In the genomic region with DNA sequence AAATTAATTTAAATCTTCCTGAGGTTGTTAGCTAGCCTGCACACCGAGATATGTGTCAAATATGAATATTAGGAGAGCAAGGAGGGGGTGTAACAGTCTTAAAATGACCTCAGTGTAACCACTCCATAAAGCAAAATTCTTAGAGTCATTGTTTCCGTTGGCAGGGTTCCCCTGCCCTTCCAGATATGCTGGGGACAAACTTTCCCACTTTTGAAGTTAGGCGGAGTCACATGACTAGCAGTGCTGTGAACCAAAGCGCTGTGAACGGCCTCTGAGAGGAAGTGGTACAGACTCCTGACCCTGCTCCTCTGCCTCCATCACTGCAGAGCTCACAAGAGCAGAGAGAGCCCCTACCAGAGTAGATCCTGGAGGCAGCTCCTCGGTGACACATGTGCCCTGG, we compare ENCODE assay signal across 22 mouse cellular contexts. TPM values are rescaled to one million over a fixed set of nuclear protein-coding genes. Genes with fewer than 3 reads are reported as not detected.
DNase-seq lines count a peak whose midpoint lies in the region; ATAC-seq lines count a peak whose summit lies in the region.
"Had no signal": no experiment of that assay in that cellular context is flagged by ENCODE, and none has a peak within 500 bp of the region (broad histone marks: within the 10 kb centered on the region; RNA-seq: fewer than 3 reads in every experiment).

No protein-coding gene starts in this region.

- no peaks in the 10 kb centered on the region for H3K27me3 ChIP-seq in heart, embryonic 12.5 days (replicated peaks)
- H3K27me3 ChIP-seq in midbrain, embryonic 16.5 days (ENCODE audit: control insufficient read depth, insufficient read depth, low read depth, low read length), result no peaks in the 10 kb centered on the region
- H3K27me3 ChIP-seq in midbrain, embryonic 10.5 days (ENCODE audit: low read depth, poor library complexity, severe bottlenecking), result no peaks in the 10 kb centered on the region
- H3K27me3 ChIP-seq: embryonic facial prominence, embryonic 12.5 days; forebrain, embryonic 12.5 days; limb, embryonic 12.5 days had no signal

- no peak overlapping the region for H3K9ac ChIP-seq in heart, embryonic 12.5 days
- H3K9ac ChIP-seq in midbrain, embryonic 16.5 days (ENCODE audit: low read depth, low read length), result no peak overlapping the region
- H3K9ac ChIP-seq: embryonic facial prominence, embryonic 12.5 days; forebrain, embryonic 12.5 days; limb, embryonic 12.5 days; liver, postnatal 0 days had no signal

- ATAC-seq in heart, embryonic 12.5 days (ENCODE audit: insufficient number of reproducible peaks, low FRiP score), result no peak
- peak; percentile 30 for ATAC-seq in inflammation-experienced regulatory T-cells, adult 6 months
- ATAC-seq in midbrain, embryonic 16.5 days, result no peak
- ATAC-seq: liver, postnatal 0 days had no signal

- peak; percentile 35 for DNase-seq in heart, postnatal 4 days
- peak; percentile 27 for DNase-seq in thymus, postnatal 0 days (ENCODE audit: low spot score)
- DNase-seq in thymus, postnatal 10 days (ENCODE audit: low spot score in 2 of 2), result no peak
- DNase-seq in cerebellum, postnatal 10 days, result no peak
- no peak for DNase-seq in midbrain, embryonic 10.5 days (ENCODE audit: low spot score)
- DNase-seq: cerebellum, adult 18-20 months; cerebellum, postnatal 25 days; kidney, adult 18-20 months; kidney, postnatal 4 days; liver, postnatal 0 days had no signal

- WGBS in heart, embryonic 12.5 days, result 78% methylated on average over 6 of the region's 6 CpGs
- 90% methylated on average over 6 of the region's 6 CpGs for WGBS in midbrain, embryonic 16.5 days
- WGBS in midbrain, embryonic 10.5 days, result 90% methylated on average over 6 of the region's 6 CpGs

- no peak overlapping the region for H3K27ac ChIP-seq in heart, embryonic 12.5 days (ENCODE audit: poor library complexity, severe bottlenecking)
- H3K27ac ChIP-seq in midbrain, embryonic 16.5 days (ENCODE audit: low read length), result no peak overlapping the region
- H3K27ac ChIP-seq in midbrain, embryonic 10.5 days (replicated peaks), result no peak overlapping the region
- H3K27ac ChIP-seq: embryonic facial prominence, embryonic 12.5 days; forebrain, embryonic 12.5 days; hindbrain, embryonic 10.5 days; limb, embryonic 12.5 days; macrophage had no signal

- no peaks in the 10 kb centered on the region for H3K36me3 ChIP-seq in heart, embryonic 12.5 days
- no peaks in the 10 kb centered on the region for H3K36me3 ChIP-seq in midbrain, embryonic 16.5 days (ENCODE audit: control insufficient read depth, insufficient read depth, low read length)
- no peaks in the 10 kb centered on the region for H3K36me3 ChIP-seq in midbrain, embryonic 10.5 days
- H3K36me3 ChIP-seq: embryonic facial prominence, embryonic 12.5 days; forebrain, embryonic 12.5 days; hindbrain, embryonic 10.5 days; limb, embryonic 12.5 days had no signal

- no peak overlapping the region for H3K4me2 ChIP-seq in heart, embryonic 12.5 days
- H3K4me2 ChIP-seq in midbrain, embryonic 16.5 days (ENCODE audit: low read length), result no peak overlapping the region
- H3K4me2 ChIP-seq: embryonic facial prominence, embryonic 12.5 days; forebrain, embryonic 12.5 days; limb, embryonic 12.5 days; liver, embryonic 11.5 days; midbrain, embryonic 11.5 days had no signal

- no peak overlapping the region for H3K4me3 ChIP-seq in heart, embryonic 12.5 days
- no peak overlapping the region for H3K4me3 ChIP-seq in midbrain, embryonic 16.5 days (ENCODE audit: low read depth, low read length)
- no peak overlapping the region for H3K4me3 ChIP-seq in midbrain, embryonic 10.5 days
- H3K4me3 ChIP-seq: embryonic facial prominence, embryonic 12.5 days; forebrain, embryonic 12.5 days; hindbrain, embryonic 10.5 days; limb, embryonic 12.5 days had no signal

- H3K9me3 ChIP-seq in heart, embryonic 12.5 days (replicated peaks), result no peaks in the 10 kb centered on the region
- H3K9me3 ChIP-seq in midbrain, embryonic 16.5 days (replicated peaks; ENCODE audit: control insufficient read depth, low read length, poor library complexity, severe bottlenecking), result no peaks in the 10 kb centered on the region
- no peaks in the 10 kb centered on the region for H3K9me3 ChIP-seq in midbrain, embryonic 10.5 days (replicated peaks)
- H3K9me3 ChIP-seq: embryonic facial prominence, embryonic 12.5 days; forebrain, embryonic 12.5 days; hindbrain, embryonic 10.5 days; limb, embryonic 12.5 days had no signal

- no peaks in the 10 kb centered on the region for H3K4me1 ChIP-seq in heart, embryonic 12.5 days (replicated peaks)
- H3K4me1 ChIP-seq in midbrain, embryonic 16.5 days (ENCODE audit: control insufficient read depth, insufficient read depth, low read length), result peaks cover 6% of the 10 kb centered on the region; the same call in 1 of the 2 replicates
- peaks cover 26% of the 10 kb centered on the region for H3K4me1 ChIP-seq in midbrain, embryonic 10.5 days

RNA-seq across cellular contexts. Expression of a gene that starts 49.0 kb away (rescaled TPM):
- total RNA-seq in heart, postnatal 4 days (2021), result under 1 TPM; 0.24 to 0.38 TPM
- not detected in 2 replicates for polyA plus RNA-seq in heart, embryonic 12.5 days (2016; fragmentation: Nextera tagmentation; extraction: Ambion mirVana)
- 236 and 256 TPM in 2 replicates for polyA plus RNA-seq in thymus, postnatal 0 days (2015; fragmentation: Nextera tagmentation; extraction: Ambion mirVana)
- 1,000 to 10,000 TPM; 1,311 to 1,764 (median 1,493) TPM for polyA plus RNA-seq in inflammation-experienced regulatory T-cells, adult 6 months (2017; shearing (Covaris generic))
- polyA plus RNA-seq in midbrain, embryonic 16.5 days (2015; fragmentation: Nextera tagmentation; extraction: Ambion mirVana), result not detected in 2 replicates
- polyA plus RNA-seq in midbrain, embryonic 10.5 days (2016; fragmentation: Nextera tagmentation; extraction: Ambion mirVana), result 0.10 TPM in 1 of 2 replicates, not detected in the other
- total RNA-seq: left cerebral cortex, postnatal 14 days had no signal
- polyA plus RNA-seq: embryonic facial prominence, embryonic 12.5 days; forebrain, embryonic 12.5 days; heart, postnatal 0 days; limb, embryonic 12.5 days; liver, embryonic 11.5 days; midbrain, embryonic 11.5 days had no signal

Comparison
In these comparisons a context has a peak if more than half of its experiments do, and no peak if none do; other contexts are left out.
1. DNase-seq: peak in heart, postnatal 4 days (single experiment) and thymus, postnatal 0 days (single experiment); none in thymus, postnatal 10 days (0 of 2), cerebellum, postnatal 10 days (0 of 2) and midbrain, embryonic 10.5 days (single experiment).
2. RNA of a gene that starts 49.0 kb away (polyA plus RNA-seq): 1,311 to 1,764 TPM in inflammation-experienced regulatory T-cells, adult 6 months and 236 to 256 TPM in thymus, postnatal 0 days; not detected in heart, embryonic 12.5 days, 0.10 TPM in midbrain, embryonic 10.5 days and not detected in midbrain, embryonic 16.5 days; every median in the first group is over 100 times any median in the second.